Comparison of ENCODE assay signal across 8 mouse cellular contexts in genomic region chr13:51848481-51849240, GRCm38 (mm10). TPM values are rescaled to one million over a fixed set of nuclear protein-coding genes. Genes with fewer than 3 reads are reported as not detected.
DNase-seq lines count a peak whose midpoint lies in the region; ATAC-seq lines count a peak whose summit lies in the region.

No protein-coding gene starts in this region.

- ATAC-seq in embryonic facial prominence, embryonic 13.5 days (ENCODE audit: insufficient number of reproducible peaks, insufficient read depth, low FRiP score, low TSS enrichment, low read depth): no peak
- ATAC-seq in heart, embryonic 15.5 days (replicated peaks; ENCODE audit: insufficient number of reproducible peaks, insufficient read depth, low FRiP score, low read depth): peak; percentile 41; the same call in 1 of the 2 replicates
- ATAC-seq in liver, embryonic 16.5 days (ENCODE audit: low read depth): peak; percentile 72
- ATAC-seq in neural tube, embryonic 14.5 days (ENCODE audit: low read depth): no peak

- no peaks in the 10 kb centered on the region for H3K9me3 ChIP-seq in embryonic facial prominence, embryonic 13.5 days
- H3K9me3 ChIP-seq in heart, embryonic 15.5 days (replicated peaks): no peaks in the 10 kb centered on the region
- H3K9me3 ChIP-seq in liver, embryonic 16.5 days (replicated peaks; ENCODE audit: control insufficient read depth, low read length): no peaks in the 10 kb centered on the region
- no peaks in the 10 kb centered on the region for H3K9me3 ChIP-seq in neural tube, embryonic 14.5 days (ENCODE audit: control insufficient read depth, low read length)

- DNase-seq in urinary bladder, postnatal 14 days (ENCODE audit: low spot score): peak; percentile 39
- DNase-seq in urinary bladder, postnatal 10 days (ENCODE audit: low spot score): no peak
- DNase-seq in layer of hippocampus, adult 11-12 months (ENCODE audit: low spot score): peak; percentile 66
- DNase-seq in thymus, postnatal 0 days (ENCODE audit: low spot score): peak; percentile 65

- peaks cover 5% of the 10 kb centered on the region; the same call in 1 of the 2 replicates for H3K27me3 ChIP-seq in embryonic facial prominence, embryonic 13.5 days
- H3K27me3 ChIP-seq in heart, embryonic 15.5 days: peaks cover 4% of the 10 kb centered on the region; the same call in 1 of the 2 replicates
- H3K27me3 ChIP-seq in liver, embryonic 16.5 days (ENCODE audit: control insufficient read depth, insufficient read depth, low read depth, low read length): no peaks in the 10 kb centered on the region; the same call in 1 of the 2 replicates
- H3K27me3 ChIP-seq in neural tube, embryonic 14.5 days (ENCODE audit: control insufficient read depth, insufficient read depth, low read length): no peaks in the 10 kb centered on the region

- H3K4me2 ChIP-seq in embryonic facial prominence, embryonic 13.5 days: peak overlapping the region; percentile 96
- H3K4me2 ChIP-seq in heart, embryonic 15.5 days: peak overlapping the region; percentile 97
- peak overlapping the region; percentile 99 for H3K4me2 ChIP-seq in liver, embryonic 16.5 days (ENCODE audit: low read depth, low read length)
- peak overlapping the region; percentile 96 for H3K4me2 ChIP-seq in neural tube, embryonic 14.5 days (ENCODE audit: low read depth, low read length)

- no peaks in the 10 kb centered on the region for H3K36me3 ChIP-seq in embryonic facial prominence, embryonic 13.5 days
- H3K36me3 ChIP-seq in heart, embryonic 15.5 days: no peaks in the 10 kb centered on the region
- no peaks in the 10 kb centered on the region for H3K36me3 ChIP-seq in liver, embryonic 16.5 days (ENCODE audit: control insufficient read depth, insufficient read depth)
- no peaks in the 10 kb centered on the region for H3K36me3 ChIP-seq in neural tube, embryonic 14.5 days (ENCODE audit: control insufficient read depth, insufficient read depth, low read length)

- H3K4me1 ChIP-seq in embryonic facial prominence, embryonic 13.5 days: peaks cover 58% of the 10 kb centered on the region
- H3K4me1 ChIP-seq in heart, embryonic 15.5 days (replicated peaks): peaks cover 49% of the 10 kb centered on the region
- peaks cover 57% of the 10 kb centered on the region for H3K4me1 ChIP-seq in liver, embryonic 16.5 days (ENCODE audit: control insufficient read depth, low read depth, low read length)
- peaks cover 16% of the 10 kb centered on the region for H3K4me1 ChIP-seq in neural tube, embryonic 14.5 days (ENCODE audit: control insufficient read depth, insufficient read depth, low read length)

- H3K27ac ChIP-seq in embryonic facial prominence, embryonic 13.5 days: peak overlapping the region; percentile 78
- H3K27ac ChIP-seq in heart, embryonic 15.5 days: peak overlapping the region; percentile 95
- peak overlapping the region; percentile 91 for H3K27ac ChIP-seq in liver, embryonic 16.5 days (ENCODE audit: low read length)
- peak overlapping the region; percentile 55 for H3K27ac ChIP-seq in neural tube, embryonic 14.5 days (ENCODE audit: low read depth, low read length)

- 2% methylated on average over 18 of the region's 20 CpGs for WGBS in embryonic facial prominence, embryonic 13.5 days
- under 1% methylated on average over 20 of the region's 20 CpGs for WGBS in heart, embryonic 15.5 days
- under 1% methylated on average over 20 of the region's 20 CpGs for WGBS in liver, embryonic 16.5 days (ENCODE audit: insufficient replicate concordance)
- under 1% methylated on average over 20 of the region's 20 CpGs for WGBS in neural tube, embryonic 14.5 days

- H3K9ac ChIP-seq in embryonic facial prominence, embryonic 13.5 days: peak overlapping the region; percentile 80
- H3K9ac ChIP-seq in heart, embryonic 15.5 days: peak overlapping the region; percentile 87
- peak overlapping the region; percentile 87 for H3K9ac ChIP-seq in liver, embryonic 16.5 days (ENCODE audit: low read depth, low read length)
- peak overlapping the region; percentile 70 for H3K9ac ChIP-seq in neural tube, embryonic 14.5 days (replicated peaks; ENCODE audit: low read depth, low read length)

- H3K4me3 ChIP-seq in embryonic facial prominence, embryonic 13.5 days: peak overlapping the region; percentile 66
- peak overlapping the region; percentile 79 for H3K4me3 ChIP-seq in heart, embryonic 15.5 days
- H3K4me3 ChIP-seq in liver, embryonic 16.5 days (ENCODE audit: low read depth, low read length): peak overlapping the region; percentile 83
- peak overlapping the region; percentile 51 for H3K4me3 ChIP-seq in neural tube, embryonic 14.5 days (ENCODE audit: low read depth, low read length)

RNA-seq across cellular contexts. Expression of gene Gadd45g, which starts 2.2 kb away (rescaled TPM):
- 50.6 and 55.5 TPM in 2 replicates for polyA plus RNA-seq in embryonic facial prominence, embryonic 13.5 days (2015; fragmentation: Nextera tagmentation; extraction: Ambion mirVana)
- 47.3 and 49.1 TPM in 2 replicates for polyA plus RNA-seq in heart, embryonic 15.5 days (2015; fragmentation: Nextera tagmentation; extraction: Ambion mirVana)
- polyA plus RNA-seq in liver, embryonic 16.5 days (2015; fragmentation: Nextera tagmentation; extraction: Ambion mirVana): 11.2 and 11.7 TPM in 2 replicates
- polyA plus RNA-seq in neural tube, embryonic 14.5 days (2014; fragmentation: Nextera tagmentation; extraction: Ambion mirVana): 26.4 and 39.6 TPM in 2 replicates
- polyA plus RNA-seq in thymus, postnatal 0 days (2015; fragmentation: Nextera tagmentation; extraction: Ambion mirVana): 14.2 and 16.1 TPM in 2 replicates

RNA-seq across cellular contexts. Expression of gene Sema4d, which starts 55.1 kb away (rescaled TPM):
- polyA plus RNA-seq in embryonic facial prominence, embryonic 13.5 days (2015; fragmentation: Nextera tagmentation; extraction: Ambion mirVana): 7.3 and 9.3 TPM in 2 replicates
- 14.7 and 19.8 TPM in 2 replicates for polyA plus RNA-seq in heart, embryonic 15.5 days (2015; fragmentation: Nextera tagmentation; extraction: Ambion mirVana)
- 3.7 and 4.1 TPM in 2 replicates for polyA plus RNA-seq in liver, embryonic 16.5 days (2015; fragmentation: Nextera tagmentation; extraction: Ambion mirVana)
- polyA plus RNA-seq in neural tube, embryonic 14.5 days (2014; fragmentation: Nextera tagmentation; extraction: Ambion mirVana): 17.4 and 20.9 TPM in 2 replicates
- 55.9 and 58.5 TPM in 2 replicates for polyA plus RNA-seq in thymus, postnatal 0 days (2015; fragmentation: Nextera tagmentation; extraction: Ambion mirVana)

Comparison
In these comparisons a context has a peak if more than half of its experiments do, and no peak if none do; other contexts are left out.
1. ATAC-seq: peak in heart, embryonic 15.5 days (single experiment) and liver, embryonic 16.5 days (single experiment); none in embryonic facial prominence, embryonic 13.5 days (single experiment) and neural tube, embryonic 14.5 days (single experiment).
2. Peak in every context shown above with its lines, with median percentiles within 50 percentile points of each other: H3K27ac ChIP-seq, H3K4me2 ChIP-seq, H3K4me3 ChIP-seq and H3K9ac ChIP-seq.